ENCODE assay signal across 26 mouse cellular contexts in genomic region chr14:59931412-59932058, GRCm38 (mm10).
DNase-seq lines count a peak whose midpoint lies in the region; ATAC-seq lines count a peak whose summit lies in the region.
"Had no signal": no experiment of that assay in that cellular context is flagged by ENCODE, and none has a peak within 500 bp of the region (broad histone marks: within the 10 kb centered on the region; RNA-seq: fewer than 3 reads in every experiment).

No protein-coding gene starts in this region.

- no peak overlapping the region for H3K9ac ChIP-seq in hindbrain, embryonic 15.5 days
- no peak overlapping the region for H3K9ac ChIP-seq in hindbrain, embryonic 11.5 days (ENCODE audit: low read depth, low read length)
- no peak overlapping the region for H3K9ac ChIP-seq in limb, embryonic 12.5 days (replicated peaks)
- no peak overlapping the region for H3K9ac ChIP-seq in limb, embryonic 15.5 days
- H3K9ac ChIP-seq: embryonic facial prominence, embryonic 12.5 days; embryonic facial prominence, embryonic 15.5 days; forebrain, postnatal 0 days; heart, embryonic 13.5 days had no signal

- no peak overlapping the region for H3K4me3 ChIP-seq in hindbrain, embryonic 15.5 days
- no peak overlapping the region for H3K4me3 ChIP-seq in hindbrain, embryonic 11.5 days (ENCODE audit: low read depth, low read length)
- no peak overlapping the region for H3K4me3 ChIP-seq in limb, embryonic 10.5 days
- no peak overlapping the region for H3K4me3 ChIP-seq in limb, embryonic 12.5 days (replicated peaks)
- H3K4me3 ChIP-seq in limb, embryonic 15.5 days = no peak overlapping the region
- H3K4me3 ChIP-seq: embryonic facial prominence, embryonic 12.5 days; embryonic facial prominence, embryonic 15.5 days; gastrocnemius, adult 2 months; heart, embryonic 10.5 days; heart, embryonic 13.5 days had no signal

- WGBS in hindbrain, embryonic 15.5 days = 77% methylated on average over 13 of the region's 13 CpGs
- 94% methylated on average over 13 of the region's 13 CpGs for WGBS in hindbrain, embryonic 11.5 days
- 93% methylated on average over 13 of the region's 13 CpGs for WGBS in limb, embryonic 10.5 days
- WGBS in limb, embryonic 12.5 days = 53% methylated on average over 13 of the region's 13 CpGs
- 43% methylated on average over 13 of the region's 13 CpGs for WGBS in limb, embryonic 15.5 days

- H3K9me3 ChIP-seq in hindbrain, embryonic 15.5 days = no peaks in the 10 kb centered on the region
- H3K9me3 ChIP-seq in hindbrain, embryonic 11.5 days (ENCODE audit: control insufficient read depth, low read length) = no peaks in the 10 kb centered on the region
- H3K9me3 ChIP-seq in limb, embryonic 10.5 days (replicated peaks) = no peaks in the 10 kb centered on the region
- H3K9me3 ChIP-seq in limb, embryonic 12.5 days = no peaks in the 10 kb centered on the region
- no peaks in the 10 kb centered on the region for H3K9me3 ChIP-seq in limb, embryonic 15.5 days
- H3K9me3 ChIP-seq: embryonic facial prominence, embryonic 12.5 days; embryonic facial prominence, embryonic 15.5 days; heart, embryonic 10.5 days; heart, embryonic 13.5 days had no signal

- no peak overlapping the region for H3K4me2 ChIP-seq in hindbrain, embryonic 15.5 days
- H3K4me2 ChIP-seq in hindbrain, embryonic 11.5 days (replicated peaks; ENCODE audit: low read depth, low read length) = no peak overlapping the region
- peak overlapping the region; percentile 3 for H3K4me2 ChIP-seq in limb, embryonic 12.5 days
- H3K4me2 ChIP-seq in limb, embryonic 15.5 days = 0 out of 2 replicates have a peak overlapping the region, but pooled peaks have one; percentile 2
- H3K4me2 ChIP-seq: embryonic facial prominence, embryonic 12.5 days; embryonic facial prominence, embryonic 15.5 days; heart, embryonic 13.5 days had no signal

- peak; percentile 19; the same call in 1 of the 2 replicates for ATAC-seq in hindbrain, embryonic 15.5 days (ENCODE audit: low FRiP score, low read depth)
- no peak for ATAC-seq in hindbrain, embryonic 11.5 days (ENCODE audit: low FRiP score)
- peak; percentile 82 for ATAC-seq in limb, embryonic 12.5 days (ENCODE audit: insufficient number of reproducible peaks, insufficient read depth, low FRiP score, low TSS enrichment, low read depth)
- no peak for ATAC-seq in limb, embryonic 15.5 days (ENCODE audit: insufficient number of reproducible peaks, low FRiP score, low TSS enrichment, low read depth)
- ATAC-seq: CD4-positive, CD25-positive, alpha-beta regulatory T cell, adult 4 months; forebrain, embryonic 14.5 days; forebrain, postnatal 0 days had no signal

- no peak overlapping the region for H3K27ac ChIP-seq in hindbrain, embryonic 15.5 days (replicated peaks)
- no peak overlapping the region for H3K27ac ChIP-seq in hindbrain, embryonic 11.5 days (ENCODE audit: low read depth, low read length)
- H3K27ac ChIP-seq in limb, embryonic 10.5 days = 0 out of 2 replicates have a peak overlapping the region, but pooled peaks have one; percentile 11
- peak overlapping the region; percentile 75 for H3K27ac ChIP-seq in limb, embryonic 12.5 days
- no peak overlapping the region for H3K27ac ChIP-seq in limb, embryonic 15.5 days
- H3K27ac ChIP-seq: embryonic facial prominence, embryonic 12.5 days; embryonic facial prominence, embryonic 15.5 days; heart, embryonic 10.5 days; heart, embryonic 13.5 days had no signal

- DNase-seq in hindbrain, embryonic 11.5 days (ENCODE audit: low spot score) = no peak
- no peak for DNase-seq in limb, embryonic 10.5 days (ENCODE audit: low spot score)
- no peak for DNase-seq in left cerebral cortex, postnatal 4 days
- DNase-seq in right cerebral cortex, adult 2 months (ENCODE audit: low spot score in 2 of 2) = no peak
- no peak for DNase-seq in left cerebral cortex, adult 9 months (ENCODE audit: low spot score in 2 of 2)
- DNase-seq: adrenal gland, adult 2 months; adrenal gland, postnatal 14 days; cerebellum, adult 11 months; cerebellum, adult 2 months; cerebellum, adult 9-11 months; cerebellum, postnatal 25 days; forebrain, postnatal 0 days; gastrocnemius, postnatal 14 days; heart, adult 18-20 months; heart, postnatal 14 days; heart, postnatal 4 days had no signal

- H3K36me3 ChIP-seq in hindbrain, embryonic 15.5 days = no peaks in the 10 kb centered on the region
- no peaks in the 10 kb centered on the region for H3K36me3 ChIP-seq in hindbrain, embryonic 11.5 days (ENCODE audit: control insufficient read depth, insufficient read depth, low read length)
- no peaks in the 10 kb centered on the region for H3K36me3 ChIP-seq in limb, embryonic 10.5 days
- no peaks in the 10 kb centered on the region for H3K36me3 ChIP-seq in limb, embryonic 12.5 days
- no peaks in the 10 kb centered on the region for H3K36me3 ChIP-seq in limb, embryonic 15.5 days
- H3K36me3 ChIP-seq: embryonic facial prominence, embryonic 12.5 days; embryonic facial prominence, embryonic 15.5 days; heart, embryonic 10.5 days; heart, embryonic 13.5 days had no signal

- intact Hi-C loops in left cerebral cortex, postnatal 4 days (cut with DNase I) = no loop called here

- no peaks in the 10 kb centered on the region for H3K4me1 ChIP-seq in hindbrain, embryonic 15.5 days (replicated peaks)
- H3K4me1 ChIP-seq in hindbrain, embryonic 11.5 days (replicated peaks; ENCODE audit: control insufficient read depth, insufficient read depth, low read length) = no peaks in the 10 kb centered on the region
- peaks cover 32% of the 10 kb centered on the region for H3K4me1 ChIP-seq in limb, embryonic 10.5 days
- H3K4me1 ChIP-seq in limb, embryonic 12.5 days (replicated peaks) = peaks cover 44% of the 10 kb centered on the region
- peaks cover 18% of the 10 kb centered on the region for H3K4me1 ChIP-seq in limb, embryonic 15.5 days

- H3K27me3 ChIP-seq in hindbrain, embryonic 15.5 days = no peaks in the 10 kb centered on the region
- no peaks in the 10 kb centered on the region for H3K27me3 ChIP-seq in hindbrain, embryonic 11.5 days (ENCODE audit: control insufficient read depth, insufficient read depth, low read length)
- H3K27me3 ChIP-seq in limb, embryonic 10.5 days (ENCODE audit: low read depth, poor library complexity, severe bottlenecking) = no peaks in the 10 kb centered on the region
- H3K27me3 ChIP-seq in limb, embryonic 12.5 days = peaks cover 7% of the 10 kb centered on the region
- peaks cover 6% of the 10 kb centered on the region for H3K27me3 ChIP-seq in limb, embryonic 15.5 days
- H3K27me3 ChIP-seq: embryonic facial prominence, embryonic 12.5 days; embryonic facial prominence, embryonic 15.5 days had no signal

Comparison
In these comparisons a context has a peak if more than half of its experiments do, and no peak if none do; other contexts are left out.
1. ATAC-seq: peak in hindbrain, embryonic 15.5 days (single experiment) and limb, embryonic 12.5 days (single experiment); none in hindbrain, embryonic 11.5 days (single experiment) and limb, embryonic 15.5 days (single experiment).
2. H3K27ac ChIP-seq: peak in limb, embryonic 10.5 days (single experiment) and limb, embryonic 12.5 days (single experiment); none in hindbrain, embryonic 15.5 days (single experiment), hindbrain, embryonic 11.5 days (single experiment) and limb, embryonic 15.5 days (single experiment).
3. H3K4me2 ChIP-seq: peak in limb, embryonic 12.5 days (single experiment) and limb, embryonic 15.5 days (single experiment); none in hindbrain, embryonic 15.5 days (single experiment) and hindbrain, embryonic 11.5 days (single experiment).